Mouse (Mus musculus): ENCODE data around the gene Olfr974. TPM values are rescaled to one million over a fixed set of nuclear protein-coding genes. Genes with fewer than 3 reads are reported as not detected.
"Not testable (repeated sequence)": the region's sequence is repeated elsewhere in the genome, so short reads cannot be mapped to it uniquely, and the experiment has no call there.

Gene Olfr974
- polyA plus RNA-seq, 1 experiment from 2014 or later, result not detected

DNA sequence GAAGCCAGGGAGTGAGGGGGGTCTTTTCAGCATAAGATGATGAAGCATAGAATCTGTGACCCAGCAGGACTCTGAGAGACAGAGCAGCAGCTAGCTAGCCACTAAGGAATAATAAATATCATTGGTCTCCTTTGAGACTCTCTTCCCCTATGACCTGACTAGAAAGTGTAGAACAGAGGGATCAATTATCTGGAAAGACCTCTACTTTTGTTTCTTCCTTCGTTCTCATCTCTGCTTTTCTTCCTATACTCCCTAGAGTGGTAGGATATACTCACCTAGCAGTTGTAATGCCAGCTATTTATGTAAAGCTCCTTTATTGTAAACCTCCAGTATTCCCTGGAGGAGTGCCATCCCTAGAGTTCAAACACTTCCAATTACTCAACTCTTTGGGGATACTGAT lies 14.6 kb downstream of the Olfr974 start, which contains the start of gene Olfr975:
Gene Olfr975, minus strand, starts transcription at position 101 of the 400 bp plus-strand sequence.
- 66% methylated on average over 1 of the region's 1 CpGs for WGBS
- TF ChIP-seq CTCF (IDR thresholded peaks at IDR 0.05; ENCODE audit: low read depth), result no peak
- Histone ChIP-seq H3K27ac (ENCODE audit: low read depth, low read length) (no peak within 1 kb of the TSS), H3K27me3 (replicated peaks; ENCODE audit: control insufficient read depth, insufficient read depth, low read length) (no peaks in the 10 kb centered on the region), H3K4me3 (ENCODE audit: low read depth, low read length) (no peak within 1 kb of the TSS), H3K9ac (ENCODE audit: low read depth, low read length) (no peak within 1 kb of the TSS), H3K36me3 (ENCODE audit: control insufficient read depth, insufficient read depth) (no peaks in the 10 kb centered on the region), H3K9me3 (ENCODE audit: control insufficient read depth) (no peaks in the 10 kb centered on the region), H3K4me2 (replicated peaks; ENCODE audit: low read depth) (no peak within 1 kb of the TSS), H3K4me1 (replicated peaks; ENCODE audit: control insufficient read depth, insufficient read depth, low read length) (no peaks in the 10 kb centered on the region)
- ATAC-seq, result no peak

DNA sequence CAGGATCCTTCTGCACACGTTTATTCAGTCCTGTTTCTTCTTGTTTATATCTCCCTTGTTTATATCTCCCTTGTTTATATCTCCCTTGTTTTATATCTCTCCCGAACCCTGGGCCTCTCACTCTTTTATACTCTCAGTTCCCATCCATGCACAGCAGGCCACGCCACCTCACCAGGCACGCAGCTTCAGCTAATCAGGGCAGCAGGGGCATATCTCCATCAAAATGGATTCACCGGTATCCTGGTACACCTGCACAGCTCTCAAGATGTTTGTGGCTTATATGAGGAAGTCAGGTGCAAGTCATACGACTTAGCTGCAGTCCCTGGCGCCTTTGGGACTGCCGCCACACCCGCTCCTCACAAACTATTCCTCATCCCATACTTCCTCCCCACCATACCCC lies 23.7 kb downstream of the Olfr974 start, which contains the start of gene Olfr976:
Gene Olfr976, minus strand, starts transcription at position 101 of the 400 bp plus-strand sequence.
- not testable (repeated sequence) for H3K9ac ChIP-seq (ENCODE audit: low read depth, low read length); H3K27me3 ChIP-seq (replicated peaks; ENCODE audit: control insufficient read depth, insufficient read depth, low read length); H3K9me3 ChIP-seq (ENCODE audit: control insufficient read depth); ATAC-seq; H3K4me3 ChIP-seq (ENCODE audit: low read depth, low read length); H3K4me1 ChIP-seq (replicated peaks; ENCODE audit: control insufficient read depth, insufficient read depth, low read length); H3K36me3 ChIP-seq (ENCODE audit: control insufficient read depth, insufficient read depth); H3K27ac ChIP-seq (ENCODE audit: low read depth, low read length); H3K4me2 ChIP-seq (replicated peaks; ENCODE audit: low read depth)
- WGBS, result 68% methylated on average over 6 of the region's 9 CpGs

DNA sequence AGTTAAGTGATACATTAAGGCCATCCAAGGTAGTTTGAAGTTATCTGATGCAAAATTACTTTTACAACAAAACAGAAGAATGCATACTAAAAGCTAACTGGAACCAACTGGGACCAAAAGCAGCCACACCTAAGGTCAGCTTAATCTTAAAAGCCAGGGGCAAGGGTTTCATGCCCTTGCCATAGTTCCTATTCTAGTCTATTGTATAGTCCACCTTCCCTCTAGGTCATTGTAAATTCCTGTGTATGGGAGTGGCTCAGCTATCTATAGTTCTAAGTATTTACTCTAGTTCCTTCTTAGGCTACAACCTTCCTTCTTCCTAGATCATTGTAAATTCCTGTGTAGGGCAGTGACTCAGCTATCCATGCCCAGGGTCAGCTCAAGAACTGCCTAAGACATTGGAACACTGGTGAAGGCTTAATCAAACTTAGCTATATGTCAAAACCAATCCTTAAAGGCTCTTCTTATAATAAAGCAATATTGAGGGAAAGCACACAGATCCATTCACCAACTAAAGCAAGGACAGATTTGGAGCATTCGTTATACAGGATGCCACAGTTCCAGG lies 39.4 kb downstream of the Olfr974 start:
- not testable (repeated sequence) for H3K4me1 ChIP-seq (replicated peaks; ENCODE audit: control insufficient read depth, insufficient read depth, low read length); H3K27me3 ChIP-seq (replicated peaks; ENCODE audit: control insufficient read depth, insufficient read depth, low read length); H3K4me2 ChIP-seq (replicated peaks; ENCODE audit: low read depth); H3K36me3 ChIP-seq (ENCODE audit: control insufficient read depth, insufficient read depth); ATAC-seq; H3K4me3 ChIP-seq (ENCODE audit: low read depth, low read length); H3K9me3 ChIP-seq (ENCODE audit: control insufficient read depth); H3K27ac ChIP-seq (ENCODE audit: low read depth, low read length); H3K9ac ChIP-seq (ENCODE audit: low read depth, low read length)
- 81% methylated on average over 1 of the region's 1 CpGs for WGBS

DNA sequence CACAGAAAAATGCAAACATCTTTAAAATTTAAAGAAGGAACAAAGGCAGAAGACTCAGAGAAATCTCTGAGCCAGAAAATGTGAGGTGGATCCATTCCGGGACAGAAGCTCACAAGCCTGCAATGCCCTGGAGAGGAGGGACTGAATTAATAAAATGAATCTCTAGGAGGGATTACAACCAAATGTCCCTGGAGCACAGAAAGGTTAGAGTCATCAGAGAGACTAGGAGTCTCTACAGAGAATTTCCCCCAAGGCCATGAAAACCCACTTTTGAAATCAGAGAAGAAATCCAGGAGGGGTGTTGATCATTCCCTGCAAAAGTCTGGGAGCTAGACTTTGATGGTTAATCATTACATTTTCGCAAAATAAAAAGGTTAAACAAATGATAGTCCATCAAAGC lies 54.5 kb downstream of the Olfr974 start, which contains the start of gene Olfr978:
Gene Olfr978, plus strand, starts transcription at position 301 of the 400 bp plus-strand sequence.
- Histone ChIP-seq H3K9me3 (ENCODE audit: control insufficient read depth) (no peaks in the 10 kb centered on the region), H3K4me1 (replicated peaks; ENCODE audit: control insufficient read depth, insufficient read depth, low read length) (no peaks in the 10 kb centered on the region), H3K27me3 (replicated peaks; ENCODE audit: control insufficient read depth, insufficient read depth, low read length) (no peaks in the 10 kb centered on the region), H3K9ac (ENCODE audit: low read depth, low read length) (no peak within 1 kb of the TSS), H3K36me3 (ENCODE audit: control insufficient read depth, insufficient read depth) (no peaks in the 10 kb centered on the region), H3K4me3 (ENCODE audit: low read depth, low read length) (no peak within 1 kb of the TSS), H3K27ac (ENCODE audit: low read depth, low read length) (no peak within 1 kb of the TSS), H3K4me2 (replicated peaks; ENCODE audit: low read depth) (no peak within 1 kb of the TSS)
- no peak for TF ChIP-seq CTCF (IDR thresholded peaks at IDR 0.05; ENCODE audit: low read depth)
- ATAC-seq, result no peak
- 84% methylated on average over 2 of the region's 2 CpGs for whole genome bisulfite sequencing

Other genes with a start within 250 kb of the Olfr974 start
- gene Olfr149, start 230.4 kb upstream of the Olfr974 start, polyA plus RNA-seq (2015; fragmentation: Nextera tagmentation; extraction: Ambion mirVana), result not detected in 2 replicates
- gene Olfr965, start 226.1 kb upstream of the Olfr974 start, polyA plus RNA-seq (2015; fragmentation: Nextera tagmentation; extraction: Ambion mirVana), result not detected in 2 replicates
- gene Olfr150, start 206.5 kb upstream of the Olfr974 start, polyA plus RNA-seq (2015; fragmentation: Nextera tagmentation; extraction: Ambion mirVana), result not detected in 2 replicates
- not detected in 2 replicates for gene Olfr967, start 191.3 kb upstream of the Olfr974 start, polyA plus RNA-seq (2015; fragmentation: Nextera tagmentation; extraction: Ambion mirVana)
- not detected in 2 replicates for gene Olfr968, start 154.2 kb upstream of the Olfr974 start, polyA plus RNA-seq (2015; fragmentation: Nextera tagmentation; extraction: Ambion mirVana)
- not detected in 2 replicates for gene Olfr969, start 146.6 kb upstream of the Olfr974 start, polyA plus RNA-seq (2015; fragmentation: Nextera tagmentation; extraction: Ambion mirVana)
- not detected in 2 replicates for gene Olfr970, start 128.6 kb upstream of the Olfr974 start, polyA plus RNA-seq (2015; fragmentation: Nextera tagmentation; extraction: Ambion mirVana)
- not detected in 2 replicates for gene Olfr971, start 100.6 kb upstream of the Olfr974 start, polyA plus RNA-seq (2015; fragmentation: Nextera tagmentation; extraction: Ambion mirVana)
- not detected in 2 replicates for gene Olfr972, start 71.1 kb upstream of the Olfr974 start, polyA plus RNA-seq (2015; fragmentation: Nextera tagmentation; extraction: Ambion mirVana)
- gene Olfr229, start 30.2 kb upstream of the Olfr974 start, polyA plus RNA-seq (2015; fragmentation: Nextera tagmentation; extraction: Ambion mirVana), result not detected in 2 replicates
- gene Olfr975, start 14.5 kb downstream of the Olfr974 start, polyA plus RNA-seq (2015; fragmentation: Nextera tagmentation; extraction: Ambion mirVana), result not detected in 2 replicates
- gene Olfr976, start 23.6 kb downstream of the Olfr974 start, polyA plus RNA-seq (2015; fragmentation: Nextera tagmentation; extraction: Ambion mirVana), result not detected in 2 replicates
- gene Olfr978, start 54.6 kb downstream of the Olfr974 start, polyA plus RNA-seq (2015; fragmentation: Nextera tagmentation; extraction: Ambion mirVana), result not detected in 2 replicates
- not detected in 2 replicates for gene Olfr979, start 66.0 kb downstream of the Olfr974 start, polyA plus RNA-seq (2015; fragmentation: Nextera tagmentation; extraction: Ambion mirVana)
- gene Olfr980, start 72.1 kb downstream of the Olfr974 start, polyA plus RNA-seq (2015; fragmentation: Nextera tagmentation; extraction: Ambion mirVana), result not detected in 2 replicates
- gene Olfr981, start 84.0 kb downstream of the Olfr974 start, polyA plus RNA-seq (2015; fragmentation: Nextera tagmentation; extraction: Ambion mirVana), result not detected in 2 replicates
- gene Olfr982, start 136.3 kb downstream of the Olfr974 start, polyA plus RNA-seq (2015; fragmentation: Nextera tagmentation; extraction: Ambion mirVana), result not detected in 2 replicates
- not detected in 2 replicates for gene Olfr983, start 156.1 kb downstream of the Olfr974 start, polyA plus RNA-seq (2015; fragmentation: Nextera tagmentation; extraction: Ambion mirVana)
- not detected in 2 replicates for gene Olfr984, start 176.7 kb downstream of the Olfr974 start, polyA plus RNA-seq (2015; fragmentation: Nextera tagmentation; extraction: Ambion mirVana)
- not detected in 2 replicates for gene Olfr985, start 192.7 kb downstream of the Olfr974 start, polyA plus RNA-seq (2015; fragmentation: Nextera tagmentation; extraction: Ambion mirVana)
- gene Tmem225, start 210.6 kb downstream of the Olfr974 start, polyA plus RNA-seq (2015; fragmentation: Nextera tagmentation; extraction: Ambion mirVana), result not detected in 2 replicates
- not detected in 2 replicates for gene Olfr986, start 243.4 kb downstream of the Olfr974 start, polyA plus RNA-seq (2015; fragmentation: Nextera tagmentation; extraction: Ambion mirVana)